In the genomic region with DNA sequence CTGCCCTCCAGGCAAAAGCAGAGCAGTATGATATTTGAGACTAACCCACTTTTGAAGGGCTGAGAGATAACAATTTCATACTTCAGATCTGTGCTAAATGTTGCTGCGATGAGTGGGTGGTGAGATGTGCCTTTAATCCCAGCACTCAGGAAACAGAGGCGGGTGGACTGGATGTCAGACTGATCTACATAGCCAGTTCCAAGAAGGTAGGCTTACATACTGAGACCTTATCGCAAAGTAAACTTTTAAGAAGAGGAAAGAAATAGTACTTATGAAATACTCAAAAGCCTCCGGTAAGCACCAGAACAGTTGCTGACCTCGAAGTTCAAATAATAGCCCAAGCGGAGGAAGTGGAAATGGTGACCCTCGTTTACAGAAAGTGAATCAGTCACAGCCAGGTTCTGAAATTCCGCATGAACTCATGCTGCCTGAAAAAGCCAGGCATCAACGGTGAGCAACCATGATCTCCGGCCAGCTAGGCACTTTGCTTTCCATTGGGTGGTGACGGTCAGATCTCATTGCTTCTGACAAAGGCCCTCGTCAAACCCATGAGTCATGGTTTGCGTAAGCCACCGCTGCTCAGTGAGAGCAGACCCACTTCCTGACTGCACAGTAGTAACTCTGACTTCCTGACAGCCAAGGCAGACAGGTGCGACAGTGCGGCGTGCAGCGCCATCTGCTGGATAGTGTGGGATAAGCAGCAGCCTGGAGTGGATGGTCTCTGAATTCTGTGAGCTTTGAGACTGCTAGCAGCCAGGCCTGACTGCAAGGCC, we compare ENCODE assay signal across 1 mouse cellular context.
A peak's percentile ranks its signal among the peaks of the same experiment; 100 is the strongest.
TF ChIP-seq lines count a peak whose summit lies in the region.

No protein-coding gene starts in this region.

TF ChIP-seq in MEL, 35 proteins besides CTCF, POLR2A, EP300 and RAD21 (continued from another document):
- TF ChIP-seq ZNF384 (IDR thresholded peaks at IDR 0.05; ENCODE audit: low read depth, low read length), result peak; percentile 57; the same call in 1 of the 2 replicates
- TF ChIP-seq MEF2A (IDR thresholded peaks at IDR 0.05; ENCODE audit: extremely low read depth, insufficient replicate concordance, low read depth, low read length, poor library complexity, severe bottlenecking), result no peak
- TF ChIP-seq JUND (IDR thresholded peaks at IDR 0.05; ENCODE audit: low read depth, low read length), result no peak
- no peak for TF ChIP-seq TAL1 (IDR thresholded peaks at IDR 0.05; ENCODE audit: low read length)
- no peak; the same call in none of the 2 replicates for TF ChIP-seq MAX (IDR thresholded peaks at IDR 0.05; ENCODE audit: low read length)
- no peak for TF ChIP-seq POLR2AphosphoS2 (IDR thresholded peaks at IDR 0.05; ENCODE audit: low read length)
- peak; percentile 66 for TF ChIP-seq MXI1 (IDR thresholded peaks at IDR 0.05; ENCODE audit: low read depth, low read length)
- 0 out of 2 replicates have a peak, but pooled peaks have one; percentile 39 for TF ChIP-seq NRF1 (IDR thresholded peaks at IDR 0.05; ENCODE audit: insufficient read depth, low read depth, low read length, poor library complexity, severe bottlenecking)
- TF ChIP-seq POLR2AphosphoS5 (IDR thresholded peaks at IDR 0.05; ENCODE audit: borderline replicate concordance, low read depth, low read length), result no peak
- peak; percentile 95 for TF ChIP-seq ELF1 (IDR thresholded peaks at IDR 0.05; ENCODE audit: low read depth, low read length)
- TF ChIP-seq ETS1 (IDR thresholded peaks at IDR 0.05; ENCODE audit: low read depth, low read length), result peak; percentile 91
- TF ChIP-seq E2F4 (IDR thresholded peaks at IDR 0.05; ENCODE audit: borderline replicate concordance, low read depth, low read length), result no peak
TF ChIP-seq in MEL: peak in this region for 18.
